Mouse (Mus musculus): ENCODE results near the gene Car10.
"Not testable (repeated sequence)": the region's sequence is repeated elsewhere in the genome, so short reads cannot be mapped to it uniquely, and the experiment has no call there.

Car10 gene

DNA sequence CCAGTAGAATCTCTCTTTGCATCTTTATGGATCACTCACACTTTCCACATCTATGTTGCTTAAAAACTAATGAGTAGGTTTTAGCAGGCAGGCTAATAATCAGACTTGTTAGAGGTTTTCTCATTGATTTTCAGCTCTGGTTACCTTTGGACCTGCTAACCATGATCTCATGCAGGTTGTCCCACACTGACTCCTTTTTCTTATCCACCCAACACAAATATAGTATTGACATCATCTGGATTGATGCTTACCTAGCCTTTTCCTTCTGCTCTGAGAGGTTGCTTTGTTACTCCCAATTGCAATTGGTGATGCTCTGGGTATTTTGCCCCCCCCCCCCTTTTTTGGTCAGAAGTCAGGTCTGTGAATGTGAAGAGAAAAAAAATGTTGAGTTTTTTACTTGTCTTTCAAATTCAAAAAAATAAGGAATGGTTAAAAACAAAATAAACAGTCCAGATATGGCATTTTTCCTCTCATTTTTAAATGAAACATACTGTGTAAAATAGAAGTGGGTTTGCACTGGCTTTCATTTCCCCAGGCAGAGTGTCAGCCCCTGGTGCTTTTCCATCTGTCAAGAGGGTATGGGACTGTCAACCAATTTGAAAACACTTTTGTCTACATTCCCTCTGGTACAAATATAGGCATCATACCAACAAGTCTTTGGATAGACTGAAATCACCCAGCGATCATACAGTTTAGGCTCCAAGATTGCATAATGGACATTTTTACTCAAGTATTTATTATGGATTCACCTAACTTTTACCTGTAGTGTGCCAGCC lies 75.9 kb downstream of the Car10 start:
- DNase-seq (ENCODE audit: low spot score): no peak

DNA sequence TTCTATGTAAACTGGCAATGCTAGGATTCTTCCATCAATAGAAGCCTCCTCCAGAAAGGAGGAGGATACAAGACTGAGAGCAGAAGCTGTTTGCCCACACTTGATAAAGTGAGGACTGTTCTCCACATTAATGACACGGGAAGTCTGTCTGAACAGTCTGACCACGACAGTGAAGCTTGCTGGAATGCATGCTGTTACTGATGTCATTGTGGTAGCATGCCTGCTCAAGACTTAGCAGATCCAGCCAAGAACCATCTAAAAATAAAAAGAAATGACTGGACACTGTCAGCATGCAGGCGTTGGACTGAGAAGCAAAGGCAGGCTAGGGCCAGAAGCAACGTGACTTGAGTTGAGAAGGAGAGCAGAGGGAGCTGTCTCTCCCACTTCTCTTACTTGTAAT lies 87.6 kb downstream of the Car10 start:
- DNase-seq (ENCODE audit: low spot score): no peak

DNA sequence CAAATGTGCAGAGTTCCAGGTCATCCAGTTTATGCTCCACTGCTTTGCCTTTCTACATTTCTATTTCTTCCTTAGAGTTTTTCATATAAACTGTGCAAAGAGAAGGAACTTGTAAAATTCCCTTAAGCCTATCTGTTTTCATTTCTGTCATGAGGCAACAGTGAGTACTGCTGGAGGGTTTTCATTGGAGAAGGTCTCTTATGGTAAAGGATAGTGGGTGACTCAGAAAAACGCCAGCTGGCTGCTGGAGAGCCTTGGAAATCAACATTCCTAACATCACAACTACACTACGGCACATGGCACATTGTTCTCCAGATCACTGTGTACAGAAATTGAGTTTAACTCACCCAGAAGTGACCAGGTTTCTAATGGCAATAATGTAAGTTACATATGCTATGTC lies 88.3 kb downstream of the Car10 start:
- DNase-seq (ENCODE audit: low spot score): no peak

DNA sequence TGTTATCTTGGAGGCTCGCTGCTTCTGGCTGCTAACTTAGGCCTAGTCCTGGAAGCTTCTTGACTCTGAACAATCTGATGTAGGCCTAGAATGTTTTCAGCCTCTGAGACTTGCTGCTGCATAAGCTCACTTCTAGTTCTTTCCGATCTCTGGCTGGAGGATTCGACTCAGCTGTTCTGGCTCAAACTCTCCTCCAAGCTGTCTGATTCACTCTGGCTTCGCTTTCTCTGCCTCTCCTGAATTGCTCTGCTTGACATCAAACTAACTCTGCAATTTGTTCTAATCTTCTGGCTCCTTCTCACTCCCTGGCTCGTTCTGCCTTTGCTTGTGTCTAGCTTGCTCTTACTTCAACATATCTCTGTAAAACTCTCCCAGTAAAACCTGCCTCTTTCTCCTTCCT lies 90.8 kb downstream of the Car10 start:
- no peak for DNase-seq (ENCODE audit: low spot score)

DNA sequence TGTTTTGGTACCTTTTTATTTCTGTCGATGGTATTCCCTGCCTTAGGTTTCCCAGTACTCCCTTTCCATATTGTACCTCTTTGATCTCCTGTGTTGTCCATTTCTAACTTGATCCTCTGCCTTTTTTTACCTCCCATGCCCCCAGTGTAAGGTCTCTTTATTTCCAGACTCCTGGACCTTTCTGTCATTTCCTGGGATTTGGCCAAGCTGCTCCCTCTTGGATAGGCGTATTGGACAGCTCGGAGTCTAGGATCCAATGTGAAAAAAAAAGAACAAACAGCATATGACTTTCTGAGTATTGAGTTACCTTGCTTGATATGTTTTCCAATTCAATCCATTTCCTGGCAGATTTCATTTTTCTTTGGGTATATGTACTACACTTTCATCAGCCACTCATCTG lies 102.2 kb downstream of the Car10 start:
- no peak for DNase-seq (ENCODE audit: low spot score)

DNA sequence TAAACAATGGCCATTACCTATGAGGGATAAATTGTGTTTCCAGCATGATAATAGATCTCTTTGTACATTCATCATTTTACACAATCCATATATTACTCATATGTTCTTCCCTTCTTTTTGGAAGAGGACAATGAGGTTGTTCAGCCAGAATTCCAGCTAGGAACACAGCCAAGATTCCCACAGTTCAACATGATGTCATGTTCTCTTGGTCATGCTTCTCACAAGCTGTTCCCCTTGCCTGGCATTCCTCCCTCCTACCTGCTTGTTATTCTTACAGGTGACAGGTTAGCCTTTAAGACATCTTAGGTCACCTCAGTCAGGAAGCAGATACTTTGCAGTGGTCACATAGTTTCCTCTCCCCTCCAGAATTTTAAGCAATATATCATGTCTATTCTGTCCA lies 119.6 kb downstream of the Car10 start:
- DNase-seq (ENCODE audit: low spot score): no peak

DNA sequence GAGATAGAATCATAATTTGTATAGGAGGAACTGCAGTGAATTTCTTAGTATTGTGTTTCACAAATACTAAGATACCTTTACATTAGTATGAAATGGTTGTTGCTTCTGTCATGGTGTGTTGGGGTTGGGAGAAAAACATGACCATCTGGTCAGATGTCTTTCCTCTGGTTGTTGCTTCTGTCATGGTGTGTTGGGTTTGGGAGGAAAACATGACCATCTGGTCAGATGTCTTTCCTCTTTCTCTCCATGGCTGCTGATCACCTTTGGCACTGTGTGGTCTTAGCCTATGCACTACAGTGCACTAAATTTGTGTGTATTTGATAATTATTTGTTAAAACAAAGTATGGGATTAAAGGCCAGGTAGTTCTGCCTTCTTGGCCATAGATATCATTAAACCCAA lies 132.2 kb downstream of the Car10 start:
- DNase-seq (ENCODE audit: low spot score): no peak

DNA sequence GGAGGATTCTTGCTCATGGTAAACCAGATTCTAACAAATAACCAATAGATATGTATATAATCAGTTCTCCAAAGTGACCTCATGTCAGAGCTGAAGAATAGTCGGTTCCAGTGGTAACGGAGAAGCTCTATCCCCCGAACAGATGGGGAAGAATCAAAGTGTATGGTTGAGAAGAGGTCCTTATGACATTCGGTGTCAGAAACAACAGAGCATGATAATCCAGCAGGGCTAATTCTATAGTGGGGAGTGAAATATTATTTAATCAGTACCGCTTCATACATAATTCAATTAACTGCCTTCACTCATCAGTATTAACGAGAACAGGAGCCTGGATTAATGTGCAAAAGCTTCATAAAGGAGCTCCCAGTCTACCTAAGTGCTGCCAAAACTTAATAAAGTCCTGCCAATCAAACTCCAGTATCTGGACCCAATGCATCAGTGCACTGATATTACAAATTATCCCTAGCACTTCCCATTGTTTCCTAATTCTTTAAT lies 152.0 kb downstream of the Car10 start:
- DNase-seq (ENCODE audit: low spot score): no peak

DNA sequence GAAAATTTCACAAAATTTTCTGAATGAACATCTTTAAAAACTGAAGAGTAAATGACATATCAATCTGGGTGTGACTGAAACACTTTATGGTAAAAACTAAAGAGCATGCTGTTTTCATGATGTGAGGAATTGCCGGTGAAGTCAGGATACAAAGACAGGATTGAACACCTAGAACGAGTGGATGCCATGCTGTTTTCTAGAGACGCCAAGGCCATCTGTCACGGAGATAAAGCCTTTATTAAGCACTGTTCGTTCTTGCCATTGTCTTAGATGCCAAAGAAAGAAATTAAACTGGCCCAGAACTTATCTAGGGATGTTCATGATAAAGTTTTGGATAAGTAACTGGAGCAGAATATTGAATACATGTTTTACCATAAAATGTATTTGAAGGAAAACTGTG lies 153.9 kb downstream of the Car10 start:
- no peak for DNase-seq (ENCODE audit: low spot score)

DNA sequence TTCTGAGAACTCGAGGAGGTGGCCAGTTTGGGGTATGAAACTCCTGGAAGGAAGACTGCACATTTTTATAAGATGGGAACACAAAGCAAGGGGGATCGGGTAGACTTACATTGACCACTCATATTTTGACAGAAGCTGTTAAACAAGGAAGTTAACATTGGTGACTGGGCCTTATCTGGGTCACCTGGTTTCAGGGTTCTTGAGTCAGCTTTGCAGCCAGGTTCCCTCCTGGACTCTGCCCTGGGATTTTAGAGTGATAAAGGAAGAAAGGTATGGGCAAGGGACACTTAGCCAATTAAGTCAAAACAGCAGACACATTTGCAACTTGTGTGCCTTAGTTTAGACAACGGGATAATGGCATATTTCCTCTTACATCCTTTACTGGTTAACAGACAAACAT lies 166.2 kb downstream of the Car10 start:
- no peak for DNase-seq (ENCODE audit: low spot score)

DNA sequence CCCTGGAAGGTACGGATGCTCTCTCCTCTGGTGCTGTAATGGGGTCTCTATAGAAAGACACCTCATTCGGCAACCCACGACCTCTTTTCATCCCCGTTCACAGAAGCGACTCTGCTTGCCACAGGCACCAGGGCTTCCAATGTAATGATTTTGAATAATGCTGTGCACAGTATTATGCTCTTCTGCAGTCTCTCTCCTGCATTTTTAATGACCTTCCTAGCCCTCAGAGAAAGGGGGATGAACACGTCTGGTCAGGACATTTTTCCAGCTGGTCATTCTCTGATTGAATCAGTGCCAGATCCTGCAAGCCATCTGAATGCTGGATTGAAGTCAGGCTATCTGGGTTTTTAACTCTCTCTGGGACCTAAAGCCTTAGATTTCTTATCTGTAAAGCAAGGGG lies 174.2 kb downstream of the Car10 start:
- no peak for DNase-seq (ENCODE audit: low spot score)

DNA sequence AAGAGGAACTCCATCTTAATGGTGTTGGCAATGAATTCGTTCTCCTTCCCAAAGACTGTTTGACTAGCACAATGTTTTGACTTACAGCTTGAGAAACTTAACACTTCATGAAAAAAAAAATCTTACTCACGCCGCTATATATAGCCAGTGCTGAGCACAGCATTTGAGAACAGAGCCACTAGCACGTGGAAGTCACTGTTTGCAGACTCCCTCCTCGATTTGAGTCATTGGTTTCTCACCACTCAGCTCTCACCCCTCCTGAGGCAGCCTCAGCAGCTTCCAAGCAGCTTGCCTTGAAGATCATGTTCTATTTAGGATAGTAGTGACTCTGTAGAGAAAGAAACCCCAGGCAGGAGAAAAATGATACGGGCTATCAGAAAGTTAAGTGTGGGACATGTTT lies 176.1 kb downstream of the Car10 start:
- DNase-seq (ENCODE audit: low spot score): no peak

DNA sequence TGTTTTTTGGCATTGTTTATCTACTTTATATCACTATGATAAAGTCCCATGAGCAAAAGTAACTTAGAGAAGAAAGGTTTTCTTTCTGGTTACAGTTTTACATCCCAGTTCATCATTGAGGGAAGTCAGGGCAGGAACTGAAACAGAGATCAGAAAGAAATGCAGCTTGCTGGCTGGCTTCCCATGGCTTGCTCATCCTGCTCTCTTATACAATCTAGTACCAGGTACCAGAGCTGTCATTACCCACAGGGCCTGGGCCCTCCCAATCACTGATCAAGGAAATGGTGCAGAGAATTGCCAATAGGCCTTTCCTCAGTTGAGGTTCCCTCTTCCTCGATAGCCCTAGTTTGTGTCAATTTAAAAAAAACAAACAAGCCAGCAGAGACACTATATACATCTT lies 195.8 kb downstream of the Car10 start:
- no peak for DNase-seq (ENCODE audit: low spot score)

DNA sequence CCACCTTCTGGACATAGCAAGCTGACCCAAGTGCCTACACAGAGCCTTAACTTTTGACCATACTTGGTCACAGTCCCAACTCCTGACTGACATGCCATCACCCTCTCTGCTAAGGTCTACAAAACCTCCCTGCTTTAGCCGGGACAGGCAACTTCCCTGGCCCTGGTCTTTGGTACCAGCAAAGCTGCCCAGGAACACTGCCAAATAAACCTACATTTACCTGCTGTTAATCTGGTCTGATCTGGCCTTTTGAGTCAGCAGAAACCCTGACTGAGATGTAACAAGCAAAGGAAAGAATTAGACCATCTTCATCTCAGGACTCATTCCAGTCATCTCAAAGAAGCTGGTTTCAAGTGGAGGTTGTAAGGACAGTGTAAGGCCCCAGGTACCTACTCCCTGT lies 212.2 kb downstream of the Car10 start:
- DNase-seq (ENCODE audit: low spot score): no peak

DNA sequence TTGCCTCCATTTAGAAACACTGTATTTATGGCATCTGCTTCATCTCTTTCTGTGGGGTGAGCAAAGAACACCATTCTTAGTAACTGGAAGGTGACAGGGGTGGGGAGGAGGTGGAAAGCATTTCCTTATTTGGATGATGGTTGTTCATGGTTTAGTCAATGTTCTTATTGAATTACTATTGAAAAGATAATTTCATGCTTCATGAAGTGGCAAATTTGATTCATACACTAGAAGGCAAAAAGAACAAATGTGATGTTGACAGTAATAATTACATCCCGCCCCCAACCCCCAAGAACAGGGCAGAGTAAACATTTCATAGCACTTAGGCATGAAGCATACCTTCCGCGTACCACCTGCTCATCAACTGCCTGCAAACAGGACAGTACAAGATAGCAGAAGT lies 239.9 kb downstream of the Car10 start:
- no peak for DNase-seq (ENCODE audit: low spot score)

DNA sequence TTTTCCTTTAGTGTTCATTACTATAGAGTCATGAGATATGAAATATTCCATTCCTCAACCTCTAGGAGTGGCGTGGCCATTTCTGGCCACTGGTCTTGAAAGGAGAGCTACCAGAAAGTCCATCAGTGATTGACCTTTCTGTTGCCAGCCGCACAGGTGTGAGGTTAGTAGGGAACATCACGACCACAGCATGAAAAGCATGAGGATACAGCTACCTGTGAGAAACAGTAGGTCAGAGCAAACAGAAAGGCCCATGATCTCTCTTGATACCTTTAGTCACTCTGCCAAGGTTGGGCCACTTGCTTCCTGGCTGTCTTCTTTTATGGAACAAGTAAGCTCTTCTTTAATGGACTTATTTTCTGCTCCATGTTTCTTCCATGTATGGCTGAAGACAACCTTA lies 246.1 kb downstream of the Car10 start:
- no peak for DNase-seq (ENCODE audit: low spot score)

DNA sequence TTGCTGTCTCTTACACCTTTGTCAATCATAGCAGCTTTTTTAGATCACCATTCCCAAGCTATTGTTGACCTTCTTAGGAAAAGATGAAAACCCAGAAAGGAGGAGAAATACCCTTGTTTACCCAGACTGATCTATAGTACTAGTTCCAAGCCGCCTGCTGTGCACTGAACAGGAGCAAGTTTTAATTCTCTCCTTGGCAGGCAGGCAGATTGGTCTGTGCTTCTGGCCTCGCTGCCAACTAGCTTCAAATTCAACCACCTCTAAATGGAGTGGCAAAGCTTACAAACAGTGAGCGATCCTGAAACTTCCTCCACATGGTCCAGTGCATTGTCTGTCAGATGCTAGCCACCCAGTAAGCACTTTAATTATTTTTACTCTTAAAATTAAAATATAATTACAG lies 247.0 kb downstream of the Car10 start:
- DNase-seq (ENCODE audit: low spot score): no peak

DNA sequence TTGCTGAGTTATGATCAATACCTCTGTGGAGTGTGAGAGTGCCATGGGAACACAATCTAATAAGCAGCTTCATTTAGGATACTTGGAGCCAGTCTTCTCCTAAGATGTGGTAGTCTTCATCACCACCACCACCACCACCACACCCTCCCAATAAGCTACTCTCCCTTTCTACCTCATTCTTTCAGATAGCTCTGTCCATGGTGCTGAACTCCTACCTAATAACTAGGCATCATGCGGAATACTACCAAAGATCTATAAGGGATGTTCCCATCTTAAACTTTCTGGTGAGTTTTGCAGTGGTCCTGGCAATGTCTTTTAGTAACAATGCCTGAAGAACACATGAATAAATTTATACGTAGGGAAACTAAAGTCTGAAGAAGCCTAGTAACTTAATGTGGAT lies 263.7 kb downstream of the Car10 start:
- no peak for DNase-seq (ENCODE audit: low spot score)

DNA sequence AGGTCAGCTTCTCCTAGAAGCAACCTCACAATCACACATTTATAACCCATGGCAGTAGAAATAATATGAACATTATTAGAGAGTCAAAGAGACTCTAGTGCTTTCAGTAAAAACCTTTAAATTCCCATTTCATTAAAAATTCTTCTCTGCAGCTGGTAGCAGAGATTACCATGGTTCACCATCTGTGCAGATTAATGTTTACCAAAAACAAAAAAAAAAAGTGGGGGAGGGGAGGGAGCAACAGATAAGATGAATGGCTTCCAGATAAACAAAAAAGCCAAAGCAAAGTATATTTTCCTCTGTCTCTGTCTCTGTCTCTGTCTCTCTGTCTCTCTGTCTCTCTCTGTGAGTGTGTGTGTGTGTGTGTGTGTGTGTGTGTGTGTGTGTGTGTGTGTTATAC lies 266.3 kb downstream of the Car10 start:
- DNase-seq (ENCODE audit: low spot score): no peak

DNA sequence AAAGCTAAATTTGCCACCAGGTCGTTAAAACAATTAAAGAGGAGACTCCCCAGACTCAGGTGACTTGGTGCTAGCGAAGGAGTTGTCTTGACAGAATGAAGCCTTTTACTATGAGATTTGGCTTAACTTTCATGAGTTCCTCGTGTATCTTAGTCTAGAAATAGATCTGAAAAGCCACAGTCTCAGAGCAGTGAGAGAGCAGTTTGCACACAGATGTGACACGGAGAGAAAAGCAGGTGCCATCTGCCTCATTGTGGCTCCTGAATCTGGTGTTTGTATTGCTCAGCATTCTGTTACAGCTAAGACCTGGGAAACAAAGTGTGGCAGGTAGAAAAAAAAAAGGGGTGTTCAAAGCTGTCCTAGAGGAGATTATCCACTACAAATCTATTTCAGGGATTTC lies 269.4 kb downstream of the Car10 start:
- DNase-seq (ENCODE audit: low spot score): no peak

DNA sequence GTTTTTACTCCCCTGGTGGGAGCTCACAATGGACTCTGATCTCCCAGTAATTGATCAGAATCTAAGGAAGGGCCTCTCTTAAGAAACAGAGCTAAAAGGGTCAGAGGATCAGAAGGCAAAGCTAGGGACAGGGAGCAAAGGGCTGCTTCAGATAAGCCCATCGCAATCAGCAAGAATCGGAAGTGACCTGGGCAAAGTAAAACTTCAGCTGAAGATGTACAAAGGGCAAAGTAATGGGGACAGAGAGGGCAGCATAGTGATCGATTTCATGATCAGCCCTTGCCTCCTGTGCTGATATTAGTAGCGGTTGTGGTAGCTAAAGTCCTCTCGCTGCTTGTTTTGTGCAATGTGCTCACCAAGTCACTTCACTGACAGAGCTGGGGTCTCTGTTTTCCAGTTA lies 269.9 kb downstream of the Car10 start:
- no peak for DNase-seq (ENCODE audit: low spot score)

DNA sequence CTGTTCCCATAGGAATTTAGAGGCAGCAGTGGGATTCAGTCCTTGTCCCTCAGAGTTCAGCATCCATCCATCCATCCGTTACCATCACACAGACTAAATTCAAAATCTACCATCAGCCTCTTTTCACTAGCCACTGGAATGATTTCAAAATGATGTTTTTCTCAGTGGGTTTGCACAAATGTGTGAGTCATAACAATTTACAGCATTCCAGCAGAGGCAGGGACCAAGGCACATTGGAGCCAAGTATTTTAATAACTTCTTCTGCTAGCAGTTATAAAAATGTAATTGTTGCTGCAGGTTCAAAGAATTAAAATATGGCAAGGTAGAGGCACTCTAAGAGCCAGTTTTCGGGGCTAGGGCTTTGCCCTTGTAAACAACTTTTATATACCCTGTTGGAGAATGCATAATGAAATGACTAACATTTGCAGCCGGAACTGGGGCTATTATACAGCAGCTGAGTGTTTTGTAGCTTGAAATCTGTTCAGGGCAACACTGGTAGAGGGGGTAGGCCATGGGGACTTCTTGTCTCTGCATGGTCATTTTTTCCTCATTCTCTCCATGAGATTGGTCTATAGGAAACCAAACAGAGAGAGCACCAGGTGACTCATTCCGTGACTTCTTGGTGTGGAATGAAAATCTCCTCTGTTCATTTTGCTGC lies 276.0 kb downstream of the Car10 start:
- no peak for DNase-seq (ENCODE audit: low spot score)

DNA sequence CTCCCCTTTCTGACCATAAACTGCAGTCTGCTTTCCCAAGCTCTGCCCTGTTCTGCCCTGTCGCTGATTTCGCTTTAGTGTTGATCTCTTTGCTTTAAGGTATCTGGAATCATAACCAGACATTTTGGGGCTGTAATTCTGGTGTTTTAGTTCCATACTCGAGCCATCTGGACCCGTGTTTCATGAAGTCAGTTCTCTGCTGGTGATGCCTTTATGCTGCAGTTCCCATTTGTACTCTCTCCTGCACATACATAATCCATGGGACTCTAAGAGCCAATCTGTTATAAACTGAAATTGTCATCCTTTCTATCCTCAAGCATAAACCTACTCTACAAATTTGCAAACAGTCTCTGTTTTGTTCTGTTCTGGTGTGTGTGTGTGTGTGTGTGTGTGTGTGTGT lies 293.3 kb downstream of the Car10 start:
- no peak for DNase-seq (ENCODE audit: low spot score)

DNA sequence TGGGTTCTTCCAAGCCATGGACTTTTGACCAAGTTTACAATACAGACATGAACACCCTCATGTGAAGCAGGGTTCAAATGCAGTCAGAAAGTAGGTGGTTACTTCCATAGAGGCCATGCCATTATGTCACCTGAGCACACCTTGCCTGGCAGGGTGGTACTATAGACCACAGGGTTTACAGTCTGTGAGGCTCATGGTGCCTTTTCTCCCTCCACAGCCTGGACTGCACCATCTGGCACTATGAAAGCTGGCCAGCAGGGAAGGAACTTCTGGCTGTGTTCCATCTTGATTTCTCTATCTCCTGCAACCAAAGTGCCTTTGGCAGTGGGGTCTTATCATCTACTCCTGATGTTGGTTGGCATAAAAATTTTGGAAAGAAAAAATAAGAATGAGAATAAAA lies 295.5 kb downstream of the Car10 start:
- DNase-seq (ENCODE audit: low spot score): not testable (repeated sequence)
